Mouse (Mus musculus) T-helper 2 cell (primary cell): Measurements from ENCODE around the gene Glis1.
"Not testable (repeated sequence)": the region's sequence is repeated elsewhere in the genome, so short reads cannot be mapped to it uniquely, and the experiment has no call there.

ENCODE experiments used
- in situ Hi-C: fragments of 300-600 bp; cut with MboI, MseI; formaldehyde crosslinking; loops from one replicate; pipeline ENCODE4 v1.15.1; 2025; ENCODE audit warnings: high pct_unique_total_duplicates

The Glis1 gene

GRCm38 (mm10) chr4:107576742-107577141, 142.4 kb downstream of the Glis1 start:
- in situ Hi-C loops: no loop called here

- in situ Hi-C loops: no loop called here
Observed at GRCm38 (mm10) chr4:107577146-107577839, 142.9 kb downstream of the Glis1 start.

GRCm38 (mm10) chr4:107580883-107581282, 146.5 kb downstream of the Glis1 start:
- in situ Hi-C loops: no loop called here

- in situ Hi-C loops: no loop called here
Observed at GRCm38 (mm10) chr4:107586391-107586790, 152.0 kb downstream of the Glis1 start.

GRCm38 (mm10) chr4:107588637-107589036, 154.2 kb downstream of the Glis1 start:
- in situ Hi-C loops: no loop called here

- in situ Hi-C loops: no loop called here
Observed at GRCm38 (mm10) chr4:107589046-107589445, 154.7 kb downstream of the Glis1 start.

- in situ Hi-C loops: no loop called here
Observed at GRCm38 (mm10) chr4:107590805-107591534, 156.6 kb downstream of the Glis1 start.

- in situ Hi-C loops: no loop called here
Observed at GRCm38 (mm10) chr4:107593426-107593825, 159.0 kb downstream of the Glis1 start.

GRCm38 (mm10) chr4:107597226-107597897, 163.0 kb downstream of the Glis1 start:
- in situ Hi-C loops: no loop called here

- in situ Hi-C loops: no loop called here
Observed at GRCm38 (mm10) chr4:107597898-107598580, 163.6 kb downstream of the Glis1 start.

- in situ Hi-C loops: not testable (repeated sequence)
Observed at GRCm38 (mm10) chr4:107598581-107598958, 164.2 kb downstream of the Glis1 start.

- in situ Hi-C loops: no loop called here
Observed at GRCm38 (mm10) chr4:107602284-107602683, 167.9 kb downstream of the Glis1 start.

- in situ Hi-C loops: no loop called here
Observed at GRCm38 (mm10) chr4:107602787-107603186, 168.4 kb downstream of the Glis1 start.

GRCm38 (mm10) chr4:107603208-107603607, 168.8 kb downstream of the Glis1 start:
- in situ Hi-C loops: no loop called here

GRCm38 (mm10) chr4:107605964-107606602, 171.7 kb downstream of the Glis1 start:
- in situ Hi-C loops: no loop called here

- in situ Hi-C loops: no loop called here
Observed at GRCm38 (mm10) chr4:107609775-107610174, 175.4 kb downstream of the Glis1 start.

GRCm38 (mm10) chr4:107611888-107612650, 177.7 kb downstream of the Glis1 start:
- in situ Hi-C loops: no loop called here

GRCm38 (mm10) chr4:107617596-107618230, 183.3 kb downstream of the Glis1 start:
- in situ Hi-C loops: no loop called here

GRCm38 (mm10) chr4:107619487-107619886, 185.1 kb downstream of the Glis1 start:
- in situ Hi-C loops: no loop called here

- in situ Hi-C loops: no loop called here
Observed at GRCm38 (mm10) chr4:107621366-107621765, 187.0 kb downstream of the Glis1 start.
